Mouse (Mus musculus): Measurements from ENCODE around the gene Map4k4. TPM values are rescaled to one million over a fixed set of nuclear protein-coding genes. Genes with fewer than 3 reads are reported as not detected.

Map4k4 gene
- polyA plus RNA-seq, 1 experiment from 2014 or later, result 32.7 TPM

GRCm38 (mm10) chr1:39921996-39922395 lies 21.3 kb downstream of the Map4k4 start:
- ATAC-seq (ENCODE audit: insufficient number of reproducible peaks, low FRiP score, low TSS enrichment, low read depth), result no peak
- WGBS, result 74% methylated on average over 3 of the region's 3 CpGs
- H3K4me3 ChIP-seq, result no peak overlapping the region

GRCm38 (mm10) chr1:39922714-39923113 lies 22.0 kb downstream of the Map4k4 start:
- H3K9me3 ChIP-seq, result no peaks in the 10 kb centered on the region
- no peak overlapping the region for H3K9ac ChIP-seq
- no peak overlapping the region for H3K4me3 ChIP-seq
- H3K4me1 ChIP-seq, result peaks cover 57% of the 10 kb centered on the region
- no peaks in the 10 kb centered on the region for H3K27me3 ChIP-seq
- ATAC-seq (ENCODE audit: insufficient number of reproducible peaks, low FRiP score, low TSS enrichment, low read depth), result no peak
- H3K36me3 ChIP-seq, result peaks cover 10% of the 10 kb centered on the region
- H3K4me2 ChIP-seq, result no peak overlapping the region
- H3K27ac ChIP-seq, result peak overlapping the region; percentile 71; the same call in 1 of the 2 replicates
- 45% methylated on average over 8 of the region's 8 CpGs for WGBS

More at GRCm38 (mm10) chr1:39921996-39922395, 21.3 kb downstream of the Map4k4 start:
- no peaks in the 10 kb centered on the region for H3K9me3 ChIP-seq
- peaks cover 10% of the 10 kb centered on the region for H3K36me3 ChIP-seq
- no peak overlapping the region for H3K4me2 ChIP-seq
- H3K4me1 ChIP-seq, result peaks cover 55% of the 10 kb centered on the region
- H3K27me3 ChIP-seq, result no peaks in the 10 kb centered on the region
- H3K27ac ChIP-seq, result no peak overlapping the region
- no peak overlapping the region for H3K9ac ChIP-seq

- H3K36me3 ChIP-seq, result peaks cover 10% of the 10 kb centered on the region
- H3K27ac ChIP-seq, result peak overlapping the region; percentile 71
These were observed 23.0 kb downstream of the Map4k4 start for GRCm38 (mm10) chr1:39923395-39924337.

GRCm38 (mm10) chr1:39931055-39931454 lies 30.3 kb downstream of the Map4k4 start:
- no peak for ATAC-seq (ENCODE audit: insufficient number of reproducible peaks, low FRiP score, low TSS enrichment, low read depth)
- no peaks in the 10 kb centered on the region for H3K36me3 ChIP-seq
- no peak overlapping the region for H3K4me2 ChIP-seq
- H3K9ac ChIP-seq, result no peak overlapping the region
- no peaks in the 10 kb centered on the region for H3K27me3 ChIP-seq
- 57% methylated on average over 7 of the region's 7 CpGs for WGBS
- H3K27ac ChIP-seq, result no peak overlapping the region
- no peaks in the 10 kb centered on the region for H3K9me3 ChIP-seq
- no peak overlapping the region for H3K4me3 ChIP-seq
- peaks cover 79% of the 10 kb centered on the region for H3K4me1 ChIP-seq

More at GRCm38 (mm10) chr1:39923395-39924337, 23.0 kb downstream of the Map4k4 start:
- WGBS, result 38% methylated on average over 15 of the region's 15 CpGs
- Histone ChIP-seq H3K9ac (no peak overlapping the region), H3K4me1 (peaks cover 57% of the 10 kb centered on the region), H3K9me3 (no peaks in the 10 kb centered on the region), H3K4me2 (no peak overlapping the region), H3K27me3 (no peaks in the 10 kb centered on the region), H3K4me3 (no peak overlapping the region)
- ATAC-seq (ENCODE audit: insufficient number of reproducible peaks, low FRiP score, low TSS enrichment, low read depth), result no peak

GRCm38 (mm10) chr1:39932216-39932739 lies 31.6 kb downstream of the Map4k4 start:
- H3K4me2 ChIP-seq, result no peak overlapping the region
- no peaks in the 10 kb centered on the region for H3K9me3 ChIP-seq
- H3K4me3 ChIP-seq, result no peak overlapping the region
- no peak overlapping the region for H3K9ac ChIP-seq
- 57% methylated on average over 9 of the region's 9 CpGs for WGBS
- no peaks in the 10 kb centered on the region for H3K36me3 ChIP-seq
- H3K27me3 ChIP-seq, result no peaks in the 10 kb centered on the region
- no peak overlapping the region for H3K27ac ChIP-seq
- ATAC-seq (ENCODE audit: insufficient number of reproducible peaks, low FRiP score, low TSS enrichment, low read depth), result no peak
- peaks cover 84% of the 10 kb centered on the region for H3K4me1 ChIP-seq

- Histone ChIP-seq H3K9me3 (no peaks in the 10 kb centered on the region), H3K9ac (no peak overlapping the region), H3K27me3 (no peaks in the 10 kb centered on the region), H3K4me3 (no peak overlapping the region), H3K36me3 (no peaks in the 10 kb centered on the region), H3K4me2 (no peak overlapping the region), H3K4me1 (peaks cover 86% of the 10 kb centered on the region), H3K27ac (0 out of 2 replicates have a peak overlapping the region, but pooled peaks have one; percentile 12)
- no peak for ATAC-seq (ENCODE audit: insufficient number of reproducible peaks, low FRiP score, low TSS enrichment, low read depth)
- 55% methylated on average over 10 of the region's 10 CpGs for WGBS
These were observed 32.2 kb downstream of the Map4k4 start for GRCm38 (mm10) chr1:39932922-39933321.

GRCm38 (mm10) chr1:39934954-39935353 lies 34.2 kb downstream of the Map4k4 start:
- no peaks in the 10 kb centered on the region for H3K36me3 ChIP-seq
- H3K27ac ChIP-seq, result no peak overlapping the region
- no peaks in the 10 kb centered on the region for H3K27me3 ChIP-seq
- no peaks in the 10 kb centered on the region for H3K9me3 ChIP-seq
- H3K9ac ChIP-seq, result no peak overlapping the region
- H3K4me1 ChIP-seq, result peaks cover 86% of the 10 kb centered on the region
- H3K4me2 ChIP-seq, result no peak overlapping the region
- 28% methylated on average over 8 of the region's 8 CpGs for WGBS
- H3K4me3 ChIP-seq, result no peak overlapping the region
- ATAC-seq (ENCODE audit: insufficient number of reproducible peaks, low FRiP score, low TSS enrichment, low read depth), result no peak

GRCm38 (mm10) chr1:39935616-39936015 lies 34.9 kb downstream of the Map4k4 start:
- Histone ChIP-seq H3K27me3 (no peaks in the 10 kb centered on the region), H3K27ac (no peak overlapping the region), H3K9me3 (no peaks in the 10 kb centered on the region), H3K9ac (no peak overlapping the region), H3K4me3 (peak overlapping the region; percentile 32), H3K36me3 (no peaks in the 10 kb centered on the region), H3K4me2 (peak overlapping the region; percentile 55), H3K4me1 (peaks cover 86% of the 10 kb centered on the region)
- ATAC-seq (ENCODE audit: insufficient number of reproducible peaks, low FRiP score, low TSS enrichment, low read depth), result no peak
- 2% methylated on average over 10 of the region's 10 CpGs for WGBS

- no peak for ATAC-seq (ENCODE audit: insufficient number of reproducible peaks, low FRiP score, low TSS enrichment, low read depth)
- Histone ChIP-seq H3K9ac (no peak overlapping the region), H3K4me2 (peak overlapping the region; percentile 55), H3K27ac (no peak overlapping the region), H3K4me3 (peak overlapping the region; percentile 32), H3K36me3 (no peaks in the 10 kb centered on the region), H3K9me3 (no peaks in the 10 kb centered on the region), H3K27me3 (no peaks in the 10 kb centered on the region), H3K4me1 (peaks cover 86% of the 10 kb centered on the region)
- WGBS, result 4% methylated on average over 13 of the region's 13 CpGs
These were observed 35.7 kb downstream of the Map4k4 start for GRCm38 (mm10) chr1:39936332-39936802.

- WGBS, result 43% methylated on average over 2 of the region's 2 CpGs
- Histone ChIP-seq H3K27ac (0 out of 2 replicates have a peak overlapping the region, but pooled peaks have one; percentile 27), H3K36me3 (no peaks in the 10 kb centered on the region), H3K4me3 (peak overlapping the region; percentile 32; the same call in 1 of the 2 replicates), H3K4me2 (no peak overlapping the region), H3K9ac (no peak overlapping the region), H3K27me3 (no peaks in the 10 kb centered on the region), H3K9me3 (no peaks in the 10 kb centered on the region), H3K4me1 (peaks cover 85% of the 10 kb centered on the region)
- ATAC-seq (ENCODE audit: insufficient number of reproducible peaks, low FRiP score, low TSS enrichment, low read depth), result no peak
These were observed 36.2 kb downstream of the Map4k4 start for GRCm38 (mm10) chr1:39936934-39937333.

- Histone ChIP-seq H3K36me3 (no peaks in the 10 kb centered on the region), H3K9ac (no peak overlapping the region), H3K4me1 (peaks cover 85% of the 10 kb centered on the region), H3K27ac (peak overlapping the region; percentile 27; the same call in 1 of the 2 replicates), H3K4me2 (no peak overlapping the region), H3K27me3 (no peaks in the 10 kb centered on the region), H3K9me3 (no peaks in the 10 kb centered on the region), H3K4me3 (no peak overlapping the region)
- WGBS, result 18% methylated on average over 4 of the region's 4 CpGs
- no peak for ATAC-seq (ENCODE audit: insufficient number of reproducible peaks, low FRiP score, low TSS enrichment, low read depth)
These were observed 36.9 kb downstream of the Map4k4 start for GRCm38 (mm10) chr1:39937609-39938008.

- Histone ChIP-seq H3K9me3 (no peaks in the 10 kb centered on the region), H3K4me1 (peaks cover 82% of the 10 kb centered on the region), H3K9ac (no peak overlapping the region), H3K4me3 (no peak overlapping the region), H3K27me3 (no peaks in the 10 kb centered on the region), H3K36me3 (no peaks in the 10 kb centered on the region), H3K4me2 (no peak overlapping the region), H3K27ac (peak overlapping the region; percentile 11; the same call in 1 of the 2 replicates)
- 77% methylated on average over 12 of the region's 12 CpGs for WGBS
- ATAC-seq (ENCODE audit: insufficient number of reproducible peaks, low FRiP score, low TSS enrichment, low read depth), result no peak
These were observed 38.7 kb downstream of the Map4k4 start for GRCm38 (mm10) chr1:39939401-39939800.

Measured in limb, embryonic 15.5 days (tissue).